Mouse (Mus musculus) lung, adult 2 months (tissue): Measurements from ENCODE around the gene Tspan17.

Experiments
- CTCF ChIP-seq: fragments of 200-500 bp; IDR thresholded peaks from 2 replicates; pipeline ENCODE4 v1.5.1; 2011; ENCODE audit warnings: mild to moderate bottlenecking, low read length, control low read depth; ENCODE audit not compliant: insufficient read depth
- POLR2A ChIP-seq: fragments of 200-500 bp; IDR thresholded peaks from 2 replicates; pipeline ENCODE4 v1.6.1; 2011; ENCODE audit warnings: low read depth, mild to moderate bottlenecking, control low read depth, low read length, borderline replicate concordance; ENCODE audit errors: extremely low read depth

DNA sequence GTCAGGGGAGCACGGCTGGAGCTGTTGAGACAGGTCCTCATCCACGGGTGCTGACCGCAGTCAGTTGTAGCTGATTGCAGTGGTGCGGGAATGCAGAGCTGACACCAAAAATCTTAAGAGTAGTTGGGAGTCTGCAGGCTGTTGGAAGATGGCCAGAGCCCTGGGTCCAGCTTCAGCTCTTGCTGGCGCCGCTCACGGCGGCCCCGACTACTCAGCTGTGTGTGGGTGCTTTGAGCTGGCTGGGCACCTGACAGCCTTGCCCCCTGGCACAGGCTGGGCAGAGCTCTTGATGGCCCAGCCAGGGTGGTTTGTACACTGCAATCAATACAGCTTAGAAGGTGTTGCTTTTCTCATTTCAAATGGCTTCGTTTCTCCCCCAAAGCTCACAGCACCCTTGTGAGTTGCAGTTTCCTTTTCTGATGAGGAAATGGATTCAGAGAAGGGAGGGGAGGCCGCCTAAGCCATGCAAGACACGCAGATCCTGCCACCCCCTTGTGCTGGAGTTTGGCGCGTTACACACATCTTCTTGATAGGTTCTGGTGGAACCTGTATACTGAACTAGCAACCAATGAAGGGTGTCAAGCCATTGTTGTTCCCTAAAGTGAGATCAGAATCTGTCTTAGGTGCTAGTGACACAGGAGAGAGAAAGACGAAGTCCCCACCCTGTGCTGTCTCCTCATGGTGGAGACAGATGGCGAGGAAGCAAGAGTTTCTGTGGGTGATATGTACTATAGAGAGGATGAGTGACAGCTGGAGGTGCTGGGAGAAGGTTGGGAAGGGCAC is 8.9 kb downstream of the Tspan17 start:
- no peak for TF ChIP-seq CTCF
- no peak for TF ChIP-seq POLR2A
